Mouse (Mus musculus) brain, adult 2 months (tissue): Measurements from ENCODE around the gene Dnah17.

Experiments
- DNase-seq: peaks from one replicate; pipeline ENCODE4 v3.0.0; 2011; ENCODE audit warnings: low read depth, low spot score

Gene Dnah17

DNA sequence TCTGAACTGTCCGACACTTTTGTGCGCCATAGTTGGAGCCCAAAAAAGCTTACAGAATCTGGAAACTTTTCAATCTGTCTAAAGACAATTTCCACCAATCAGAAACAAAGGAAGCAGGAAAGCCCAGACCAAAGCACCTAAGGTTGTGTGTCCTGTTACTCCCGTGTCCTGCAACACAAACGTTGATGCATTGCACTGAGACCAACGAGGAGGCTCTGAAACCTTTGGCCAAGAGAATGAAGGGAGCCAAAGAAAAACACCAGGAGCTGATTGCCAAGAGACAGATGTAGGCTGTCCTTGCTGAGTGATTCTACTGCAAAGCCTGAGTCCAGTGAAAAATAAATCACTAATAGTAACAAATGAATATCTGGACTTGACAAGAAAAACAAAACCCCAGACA, 156.9 kb downstream of the Dnah17 start:
- DNase-seq: no peak

DNA sequence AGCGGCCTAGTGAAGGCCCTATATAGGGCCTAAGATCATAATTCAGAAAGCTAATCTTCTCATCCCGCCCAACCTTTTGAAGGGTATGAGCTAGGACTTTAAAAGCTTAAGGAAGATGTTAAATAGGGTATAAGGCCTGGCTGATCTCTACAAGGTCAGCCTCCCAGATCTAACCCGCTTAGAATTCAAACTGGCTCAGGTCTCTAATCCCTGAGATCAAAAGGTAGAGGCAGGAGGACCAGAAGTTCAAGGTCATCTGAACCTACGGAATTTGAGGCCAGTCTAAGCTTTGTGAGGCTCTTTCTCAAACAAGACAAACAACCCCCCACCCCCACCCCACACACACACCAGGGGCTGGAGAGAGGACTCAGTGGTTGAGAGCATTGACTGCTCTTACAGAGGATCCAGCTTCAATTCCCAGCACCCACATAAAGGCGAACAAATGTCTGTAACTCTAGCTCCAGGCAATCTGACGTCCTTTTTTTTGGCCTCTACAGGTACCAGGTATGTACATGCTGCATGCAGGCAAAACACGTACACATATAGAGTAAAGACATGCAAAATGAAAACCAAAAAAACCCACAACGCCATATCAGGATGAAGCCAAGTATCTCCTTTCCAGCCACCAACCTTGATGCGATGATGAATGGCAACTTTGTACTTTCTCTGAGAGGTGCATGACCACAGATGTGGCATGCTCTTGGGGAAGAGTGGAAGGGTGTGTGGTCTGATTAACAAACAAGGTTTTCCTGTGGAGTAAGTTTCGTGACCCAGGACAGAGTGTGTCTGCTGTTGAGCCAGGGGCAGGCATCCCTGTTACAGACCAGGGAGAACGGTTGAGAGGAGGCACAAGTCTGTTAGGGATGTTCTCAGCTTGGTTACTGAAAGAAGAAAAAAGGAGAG, 157.5 kb downstream of the Dnah17 start:
- no peak for DNase-seq
